Mouse (Mus musculus) urinary bladder, postnatal 36 days (tissue): Measurements from ENCODE around the gene Eng.

ENCODE experiments used
- DNase-seq, 2 experiments: peaks; one replicate each; pipeline ENCODE4 v3.0.0; 2022; ENCODE audit warnings: low spot score in 2 of 2, mixed read lengths in 1 of 2

Eng gene

GRCm38 (mm10) chr2:32644083-32644482 lies 2.3 kb upstream of the Eng start:
- no peak for DNase-seq

- no peak for DNase-seq
These were observed 1.5 kb upstream of the Eng start for GRCm38 (mm10) chr2:32644799-32645475.

- DNase-seq = no peak
These were observed 748 bp upstream of the Eng start for GRCm38 (mm10) chr2:32645647-32646046.

- no peak for DNase-seq
These were observed 971 bp downstream of the Eng start for GRCm38 (mm10) chr2:32647366-32647765.

GRCm38 (mm10) chr2:32653764-32654163 lies 7.4 kb downstream of the Eng start:
- DNase-seq = no peak

- DNase-seq = peak; percentile 24 to 62
These were observed 8.5 kb downstream of the Eng start for GRCm38 (mm10) chr2:32654743-32655393.

- DNase-seq = no peak
These were observed 9.0 kb downstream of the Eng start for GRCm38 (mm10) chr2:32655394-32655744.

GRCm38 (mm10) chr2:32655826-32656225 lies 9.4 kb downstream of the Eng start:
- DNase-seq = peak in 1 of 2 experiments; percentile 52

GRCm38 (mm10) chr2:32658873-32659272 lies 12.5 kb downstream of the Eng start:
- DNase-seq = no peak

- DNase-seq = peak; percentile 32 to 54
These were observed 15.2 kb downstream of the Eng start for GRCm38 (mm10) chr2:32661509-32662107.

GRCm38 (mm10) chr2:32662291-32662690 lies 15.9 kb downstream of the Eng start:
- no peak for DNase-seq

- no peak for DNase-seq
These were observed 18.9 kb downstream of the Eng start for GRCm38 (mm10) chr2:32665345-32665744.

GRCm38 (mm10) chr2:32665853-32666252 lies 19.5 kb downstream of the Eng start:
- no peak for DNase-seq

- no peak for DNase-seq
These were observed 21.4 kb downstream of the Eng start for GRCm38 (mm10) chr2:32667775-32668174.

GRCm38 (mm10) chr2:32668176-32668575 lies 21.8 kb downstream of the Eng start:
- DNase-seq = no peak

- no peak for DNase-seq
These were observed 23.5 kb downstream of the Eng start for GRCm38 (mm10) chr2:32669876-32670275.

GRCm38 (mm10) chr2:32671147-32671546 lies 24.8 kb downstream of the Eng start:
- DNase-seq = no peak

GRCm38 (mm10) chr2:32671907-32672595 lies 25.7 kb downstream of the Eng start:
- DNase-seq = no peak

GRCm38 (mm10) chr2:32673176-32673917 lies 27.0 kb downstream of the Eng start:
- DNase-seq = peak; percentile 29 to 40

GRCm38 (mm10) chr2:32676821-32677220 lies 30.4 kb downstream of the Eng start:
- DNase-seq = no peak

- DNase-seq = no peak
These were observed 31.3 kb downstream of the Eng start for GRCm38 (mm10) chr2:32677683-32678082.

GRCm38 (mm10) chr2:32680051-32680451 lies 33.7 kb downstream of the Eng start:
- DNase-seq = peak in 1 of 2 experiments; percentile 46
